Mouse (Mus musculus) cerebellum, postnatal 25 days (tissue): Measurements from ENCODE around the gene Gss.
"Not testable (repeated sequence)": the region's sequence is repeated elsewhere in the genome, so short reads cannot be mapped to it uniquely, and the experiment has no call there.

Experiments used
- DNase-seq, 2 experiments: peaks; one replicate each; pipeline ENCODE4 v3.0.0; 2021; ENCODE audit warnings: mixed read lengths in 2 of 2

The Gss gene

GRCm38 (mm10) chr2:155613953-155614352 lies 21.3 kb upstream of the Gss start:
- DNase-seq, result no peak

- peak; percentile 80 to 87 for DNase-seq
Observed at GRCm38 (mm10) chr2:155613326-155613755, 20.7 kb upstream of the Gss start.

- no peak for DNase-seq
Observed at GRCm38 (mm10) chr2:155611834-155612550, 19.4 kb upstream of the Gss start.

GRCm38 (mm10) chr2:155610978-155611377 lies 18.4 kb upstream of the Gss start, which contains the start of gene Myh7b:
Myh7b (plus strand) TSS chr2:155611212.
- DNase-seq, result no peak

- peak; percentile 71 to 83 for DNase-seq
Observed at GRCm38 (mm10) chr2:155606360-155606759, 13.8 kb upstream of the Gss start.

- not testable (repeated sequence) for DNase-seq
Observed at GRCm38 (mm10) chr2:155605236-155605589, 12.6 kb upstream of the Gss start.

GRCm38 (mm10) chr2:155604560-155605235 lies 12.1 kb upstream of the Gss start:
- no peak for DNase-seq

- DNase-seq, result no peak
Observed at GRCm38 (mm10) chr2:155603707-155604106, 11.1 kb upstream of the Gss start.

- no peak for DNase-seq
Observed at GRCm38 (mm10) chr2:155595516-155595915, 2.9 kb upstream of the Gss start.

- DNase-seq, result no peak
Observed at GRCm38 (mm10) chr2:155592854-155593283, 259 bp upstream of the Gss start.

- DNase-seq, result no peak
Observed at GRCm38 (mm10) chr2:155591676-155592075, 934 bp downstream of the Gss start.

GRCm38 (mm10) chr2:155590876-155591275 lies 1.7 kb downstream of the Gss start:
- DNase-seq, result no peak

- no peak for DNase-seq
Observed at GRCm38 (mm10) chr2:155589521-155589920, 3.1 kb downstream of the Gss start.

GRCm38 (mm10) chr2:155588136-155588535 lies 4.5 kb downstream of the Gss start:
- DNase-seq, result no peak

- DNase-seq, result no peak
Observed at GRCm38 (mm10) chr2:155585486-155585885, 7.1 kb downstream of the Gss start.

- DNase-seq, result no peak
Observed at GRCm38 (mm10) chr2:155585082-155585481, 7.5 kb downstream of the Gss start.

GRCm38 (mm10) chr2:155583927-155584530 lies 8.6 kb downstream of the Gss start:
- peak; percentile 68 to 84 for DNase-seq

- no peak for DNase-seq
Observed at GRCm38 (mm10) chr2:155582996-155583395, 9.6 kb downstream of the Gss start.

GRCm38 (mm10) chr2:155582384-155582995 lies 10.1 kb downstream of the Gss start:
- DNase-seq, result no peak

GRCm38 (mm10) chr2:155580331-155580730 lies 12.3 kb downstream of the Gss start:
- no peak for DNase-seq

GRCm38 (mm10) chr2:155576656-155577055 lies 16.0 kb downstream of the Gss start:
- DNase-seq, result no peak

GRCm38 (mm10) chr2:155574700-155575099 lies 17.9 kb downstream of the Gss start:
- peak; percentile 71 to 82 for DNase-seq

GRCm38 (mm10) chr2:155573996-155574395 lies 18.6 kb downstream of the Gss start:
- DNase-seq, result no peak
